Mouse (Mus musculus): ENCODE measurements around the gene Acbd6. TPM values are rescaled to one million over a fixed set of nuclear protein-coding genes. Genes with fewer than 3 reads are reported as not detected.

The Acbd6 gene
- polyA plus RNA-seq, 1 experiment from 2014 or later = 88.9 TPM

DNA sequence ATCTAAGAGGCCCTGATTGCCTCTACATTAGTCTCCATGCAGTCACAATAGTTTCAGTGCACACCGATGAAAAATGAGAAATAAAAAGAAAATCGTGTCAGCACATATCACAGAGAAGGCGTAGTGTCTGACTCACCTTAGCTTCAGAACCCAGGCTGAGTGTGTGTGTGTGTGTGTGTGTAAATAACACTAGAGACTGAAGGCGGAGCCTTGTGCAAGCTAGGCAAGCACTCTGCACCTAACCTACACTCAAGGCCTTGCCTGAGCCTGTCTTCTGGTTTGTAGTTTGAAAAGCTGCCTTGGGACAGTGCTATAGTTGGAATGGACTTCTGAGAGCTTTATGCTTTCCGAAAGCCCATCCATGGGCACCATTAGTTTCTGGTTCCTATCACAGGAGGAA lies 131.6 kb downstream of the Acbd6 start:
- H3K36me3 ChIP-seq = 0 out of 2 replicates have a peak, but pooled peaks cover 4% of the 10 kb centered on the region
- H3K9me3 ChIP-seq (replicated peaks) = no peaks in the 10 kb centered on the region
- no peak for DNase-seq (ENCODE audit: low spot score)
- no peaks in the 10 kb centered on the region for H3K27me3 ChIP-seq (ENCODE audit: low read depth, poor library complexity, severe bottlenecking)
- 95% methylated on average over 5 of the region's 5 CpGs for WGBS
- peaks cover 13% of the 10 kb centered on the region; the same call in 1 of the 2 replicates for H3K4me1 ChIP-seq
- H3K27ac ChIP-seq = no peak overlapping the region
- no peak overlapping the region for H3K4me3 ChIP-seq

DNA sequence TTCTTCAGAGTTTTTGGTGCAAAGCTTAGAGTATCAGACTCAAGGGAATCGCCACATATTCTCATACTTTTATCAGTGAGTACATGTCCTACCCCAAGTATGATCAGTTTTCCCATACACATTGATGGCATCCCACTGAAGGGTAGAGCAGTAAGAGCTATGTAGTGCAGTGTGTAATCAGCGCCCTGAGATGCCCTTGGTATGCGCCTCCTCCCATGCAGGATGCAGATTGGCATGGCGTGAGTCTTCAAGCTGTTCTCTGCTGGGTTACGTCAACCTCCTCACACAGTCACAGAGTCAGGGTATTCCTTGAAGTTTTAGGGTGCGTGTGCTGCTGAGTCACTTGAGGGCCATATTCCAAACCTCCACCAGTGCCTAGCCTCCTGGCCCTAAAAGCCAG lies 134.3 kb downstream of the Acbd6 start:
- Histone ChIP-seq H3K27me3 (ENCODE audit: low read depth, poor library complexity, severe bottlenecking) (no peaks in the 10 kb centered on the region), H3K4me3 (no peak overlapping the region), H3K36me3 (0 out of 2 replicates have a peak, but pooled peaks cover 4% of the 10 kb centered on the region), H3K4me1 (peaks cover 8% of the 10 kb centered on the region; the same call in 1 of the 2 replicates), H3K9me3 (replicated peaks) (no peaks in the 10 kb centered on the region), H3K27ac (no peak overlapping the region)
- no peak for DNase-seq (ENCODE audit: low spot score)
- WGBS = 91% methylated on average over 6 of the region's 6 CpGs

DNA sequence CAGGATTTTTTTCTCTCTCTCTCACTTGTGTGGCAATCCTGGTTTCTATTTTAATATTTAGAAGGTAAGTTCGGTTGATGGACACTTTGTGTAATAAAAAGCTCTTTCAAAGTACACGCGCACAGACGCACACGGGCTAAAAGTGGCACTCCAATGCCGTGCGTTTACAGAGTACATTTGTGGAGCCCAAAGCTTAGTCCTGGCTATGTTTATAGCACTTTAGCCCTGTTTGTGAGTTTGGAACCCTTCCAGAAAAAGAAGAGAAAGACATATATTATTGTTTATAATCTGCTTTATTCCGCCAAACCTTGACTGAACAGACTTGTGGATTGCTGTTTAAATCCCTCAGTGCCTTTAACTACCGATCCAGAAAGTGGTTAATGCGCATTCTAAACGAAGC lies 135.1 kb downstream of the Acbd6 start:
- H3K36me3 ChIP-seq = 0 out of 2 replicates have a peak, but pooled peaks cover 3% of the 10 kb centered on the region
- H3K4me3 ChIP-seq = no peak overlapping the region
- H3K27ac ChIP-seq = no peak overlapping the region; the same call in 1 of the 2 replicates
- no peaks in the 10 kb centered on the region for H3K9me3 ChIP-seq (replicated peaks)
- 92% methylated on average over 11 of the region's 11 CpGs for WGBS
- peaks cover 14% of the 10 kb centered on the region for H3K4me1 ChIP-seq
- H3K27me3 ChIP-seq (ENCODE audit: low read depth, poor library complexity, severe bottlenecking) = no peaks in the 10 kb centered on the region
- DNase-seq (ENCODE audit: low spot score) = no peak

DNA sequence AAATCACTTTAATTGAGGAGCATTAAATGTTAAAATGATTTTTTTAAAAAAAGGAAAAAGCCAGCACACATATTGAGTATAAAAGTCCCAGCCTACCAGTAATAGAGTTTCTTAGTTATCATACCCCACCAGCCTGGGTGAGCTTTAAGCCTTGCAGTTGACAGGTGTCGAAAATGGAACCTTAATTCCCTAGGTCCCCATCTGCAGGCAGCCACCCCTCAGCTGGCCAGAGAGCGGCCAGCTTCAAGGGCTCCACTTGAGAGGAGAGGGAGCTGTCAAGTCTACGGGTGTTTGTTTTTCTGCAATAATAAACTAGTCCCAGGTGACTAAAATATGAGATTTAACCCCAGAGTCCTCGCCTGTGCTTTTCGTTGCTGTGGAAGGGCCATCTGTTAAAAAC lies 135.5 kb downstream of the Acbd6 start:
- H3K27me3 ChIP-seq (ENCODE audit: low read depth, poor library complexity, severe bottlenecking) = no peaks in the 10 kb centered on the region
- DNase-seq (ENCODE audit: low spot score) = no peak
- WGBS = 64% methylated on average over 5 of the region's 5 CpGs
- no peak overlapping the region for H3K27ac ChIP-seq
- H3K4me1 ChIP-seq = peaks cover 18% of the 10 kb centered on the region
- H3K4me3 ChIP-seq = no peak overlapping the region
- no peaks in the 10 kb centered on the region for H3K9me3 ChIP-seq (replicated peaks)
- H3K36me3 ChIP-seq = no peaks in the 10 kb centered on the region

DNA sequence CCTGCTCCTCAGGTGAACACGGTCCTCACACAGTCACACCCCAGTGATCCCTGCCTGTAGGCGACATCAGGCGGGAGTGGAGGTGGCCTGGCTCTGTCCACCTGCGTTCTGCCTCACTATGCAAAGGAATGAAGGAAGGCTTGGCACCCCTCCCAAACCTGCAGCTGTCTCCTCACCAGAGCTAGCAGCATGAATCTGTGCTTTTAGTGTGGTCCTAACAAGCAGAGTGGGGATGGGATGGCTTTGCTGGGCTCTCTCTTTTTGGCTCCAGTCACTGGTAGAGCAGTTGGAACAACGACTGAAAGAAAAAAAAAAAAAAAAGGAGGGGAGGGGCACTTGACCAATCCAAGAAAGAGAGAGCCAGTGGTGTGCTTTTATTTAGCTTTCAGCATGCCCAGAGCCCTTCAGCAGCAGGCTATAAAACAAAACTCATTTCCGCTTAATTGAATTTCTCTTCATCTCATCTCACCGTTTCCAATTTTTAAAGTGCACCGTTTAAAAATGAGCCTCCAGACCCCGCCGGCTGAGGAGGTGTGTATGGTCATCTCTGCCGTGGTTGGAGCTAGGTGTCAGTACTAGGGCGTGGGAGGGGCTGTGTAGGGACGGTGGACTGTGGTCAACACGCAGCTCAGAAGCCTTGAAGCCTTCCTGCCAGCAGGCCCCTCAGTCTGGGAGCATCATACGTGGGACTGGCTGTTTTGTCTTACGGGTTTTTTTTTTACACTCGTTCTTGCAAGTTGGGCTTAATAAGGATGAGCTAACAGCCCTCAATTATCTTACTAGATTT lies 140.6 kb downstream of the Acbd6 start:
- H3K27me3 ChIP-seq (ENCODE audit: low read depth, poor library complexity, severe bottlenecking) = no peaks in the 10 kb centered on the region
- no peaks in the 10 kb centered on the region for H3K9me3 ChIP-seq (replicated peaks)
- H3K4me3 ChIP-seq = no peak overlapping the region
- no peaks in the 10 kb centered on the region for H3K36me3 ChIP-seq
- DNase-seq (ENCODE audit: low spot score) = no peak
- H3K27ac ChIP-seq = no peak overlapping the region; the same call in 1 of the 2 replicates
- peaks cover 18% of the 10 kb centered on the region for H3K4me1 ChIP-seq
- WGBS = 56% methylated on average over 17 of the region's 17 CpGs

DNA sequence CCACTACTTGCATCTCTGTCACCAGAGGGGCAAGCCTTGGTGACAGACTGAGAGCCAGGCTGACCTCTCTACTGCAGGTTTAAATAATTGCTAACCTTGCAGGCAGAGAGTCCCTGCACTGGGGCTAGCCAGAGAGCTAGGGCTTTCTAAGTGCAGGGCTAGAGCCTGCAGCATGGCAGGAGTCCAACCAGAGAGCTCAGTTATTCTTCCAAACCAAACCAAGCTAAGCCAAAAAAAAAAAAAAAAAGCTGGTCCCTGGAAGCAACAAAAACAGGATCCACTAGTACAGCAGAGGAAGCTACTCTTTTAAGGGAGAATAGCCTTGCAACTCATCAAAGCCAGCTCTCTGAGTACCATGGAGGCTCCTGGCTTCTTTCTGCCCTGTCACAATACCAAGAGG lies 143.0 kb downstream of the Acbd6 start:
- Histone ChIP-seq H3K4me1 (peaks cover 18% of the 10 kb centered on the region), H3K36me3 (no peaks in the 10 kb centered on the region), H3K27ac (no peak overlapping the region), H3K4me3 (no peak overlapping the region), H3K27me3 (ENCODE audit: low read depth, poor library complexity, severe bottlenecking) (no peaks in the 10 kb centered on the region), H3K9me3 (replicated peaks) (no peaks in the 10 kb centered on the region)
- no peak for DNase-seq (ENCODE audit: low spot score)

DNA sequence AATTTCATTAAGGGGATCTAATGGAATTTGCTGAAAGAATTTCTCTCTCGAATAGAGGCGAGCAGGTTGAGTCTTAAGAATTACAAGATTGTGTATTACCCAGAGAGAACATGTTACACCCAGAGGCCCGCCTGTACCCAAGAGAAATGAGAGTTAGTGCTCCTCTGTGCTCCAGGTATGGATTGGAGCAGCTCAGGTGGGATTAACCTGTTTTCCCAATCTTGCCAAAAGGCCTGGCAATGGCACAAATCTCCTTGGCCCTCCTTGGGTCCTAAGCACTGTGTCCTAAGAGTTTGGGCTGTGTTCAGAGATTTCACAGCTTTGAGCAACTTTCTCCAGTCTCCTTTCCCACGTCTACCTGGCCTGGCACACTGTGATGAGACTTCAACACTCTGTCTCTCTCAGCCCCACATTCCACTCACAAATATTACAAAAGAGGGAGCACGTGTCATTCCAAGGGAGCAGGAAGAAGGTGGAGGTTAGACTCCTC lies 145.3 kb downstream of the Acbd6 start:
- no peaks in the 10 kb centered on the region for H3K9me3 ChIP-seq (replicated peaks)
- H3K36me3 ChIP-seq = no peaks in the 10 kb centered on the region
- H3K4me1 ChIP-seq = peaks cover 11% of the 10 kb centered on the region
- no peak for DNase-seq (ENCODE audit: low spot score)
- H3K4me3 ChIP-seq = no peak overlapping the region
- H3K27ac ChIP-seq = no peak overlapping the region
- 91% methylated on average over 5 of the region's 5 CpGs for WGBS
- no peaks in the 10 kb centered on the region for H3K27me3 ChIP-seq (ENCODE audit: low read depth, poor library complexity, severe bottlenecking)

DNA sequence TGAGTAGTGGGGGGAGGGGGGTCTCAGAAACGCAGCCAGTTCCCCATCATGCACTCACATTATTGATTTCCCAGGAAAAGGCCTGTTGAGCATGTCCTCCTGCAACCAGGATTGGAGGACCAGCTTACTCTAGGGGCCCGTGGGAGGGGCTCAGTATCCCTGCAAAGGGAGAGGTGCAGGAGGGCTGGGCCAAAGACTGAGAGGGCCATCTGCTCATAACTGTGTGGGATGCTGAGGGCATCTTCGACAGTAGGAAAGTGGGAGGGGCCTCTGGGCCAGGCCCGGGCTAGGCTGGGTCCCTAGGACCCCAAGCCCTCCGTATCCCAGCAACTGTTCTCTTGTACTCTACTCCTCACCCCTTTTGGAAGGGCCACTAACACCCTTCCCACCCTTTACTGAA lies 146.3 kb downstream of the Acbd6 start:
- H3K4me1 ChIP-seq = peaks cover 3% of the 10 kb centered on the region
- DNase-seq (ENCODE audit: low spot score) = no peak
- no peaks in the 10 kb centered on the region for H3K36me3 ChIP-seq
- no peak overlapping the region for H3K4me3 ChIP-seq
- WGBS = 54% methylated on average over 5 of the region's 5 CpGs
- no peaks in the 10 kb centered on the region for H3K9me3 ChIP-seq (replicated peaks)
- no peaks in the 10 kb centered on the region for H3K27me3 ChIP-seq (ENCODE audit: low read depth, poor library complexity, severe bottlenecking)
- H3K27ac ChIP-seq = no peak overlapping the region

DNA sequence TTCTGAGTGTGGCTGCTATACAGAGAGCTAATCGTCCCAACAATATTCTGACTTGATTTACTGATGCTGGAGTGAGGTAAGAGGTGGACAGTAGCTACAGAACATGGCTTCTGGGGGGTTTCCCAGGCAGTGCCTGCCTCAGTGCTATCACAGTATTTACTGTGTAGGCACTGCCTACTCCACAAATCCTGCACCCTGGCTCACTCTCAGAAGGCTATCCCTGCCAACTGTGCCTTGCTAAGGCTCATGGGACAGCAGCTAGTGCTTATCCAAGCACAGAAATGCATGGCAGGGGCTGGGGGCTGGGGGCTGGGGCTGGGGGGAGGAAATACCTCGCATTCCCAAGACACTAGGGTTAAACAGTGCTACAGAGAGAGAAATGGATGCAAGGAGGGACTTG lies 155.4 kb downstream of the Acbd6 start:
- H3K9me3 ChIP-seq (replicated peaks) = no peaks in the 10 kb centered on the region
- 64% methylated on average over 2 of the region's 2 CpGs for WGBS
- H3K27me3 ChIP-seq (ENCODE audit: low read depth, poor library complexity, severe bottlenecking) = peaks cover 17% of the 10 kb centered on the region
- no peak overlapping the region for H3K4me3 ChIP-seq
- H3K36me3 ChIP-seq = no peaks in the 10 kb centered on the region
- no peaks in the 10 kb centered on the region for H3K4me1 ChIP-seq
- H3K27ac ChIP-seq = no peak overlapping the region
- no peak for DNase-seq (ENCODE audit: low spot score)

DNA sequence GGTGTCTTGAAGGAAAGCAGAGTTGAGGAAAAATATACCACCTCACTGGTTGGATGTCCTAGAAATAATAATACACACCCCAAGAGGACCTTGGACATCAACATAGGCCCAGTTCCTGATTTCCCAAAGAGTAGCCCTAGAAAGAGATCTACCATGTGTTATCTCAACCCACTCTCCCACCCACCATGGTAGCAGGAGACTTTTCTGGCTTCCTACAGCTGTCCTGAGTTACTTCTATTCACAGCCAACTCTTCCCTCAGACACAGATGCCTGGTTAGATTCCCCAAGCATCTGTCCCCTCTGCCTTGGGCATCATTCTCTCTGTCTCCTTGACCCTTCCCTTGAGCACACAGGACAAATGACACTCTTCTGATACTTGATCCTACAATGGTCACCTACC lies 157.4 kb downstream of the Acbd6 start:
- DNase-seq (ENCODE audit: low spot score) = no peak
- H3K27ac ChIP-seq = no peak overlapping the region
- H3K27me3 ChIP-seq (ENCODE audit: low read depth, poor library complexity, severe bottlenecking) = peaks cover 20% of the 10 kb centered on the region
- H3K36me3 ChIP-seq = no peaks in the 10 kb centered on the region
- no peak overlapping the region for H3K4me3 ChIP-seq
- no peaks in the 10 kb centered on the region for H3K9me3 ChIP-seq (replicated peaks)
- H3K4me1 ChIP-seq = no peaks in the 10 kb centered on the region

DNA sequence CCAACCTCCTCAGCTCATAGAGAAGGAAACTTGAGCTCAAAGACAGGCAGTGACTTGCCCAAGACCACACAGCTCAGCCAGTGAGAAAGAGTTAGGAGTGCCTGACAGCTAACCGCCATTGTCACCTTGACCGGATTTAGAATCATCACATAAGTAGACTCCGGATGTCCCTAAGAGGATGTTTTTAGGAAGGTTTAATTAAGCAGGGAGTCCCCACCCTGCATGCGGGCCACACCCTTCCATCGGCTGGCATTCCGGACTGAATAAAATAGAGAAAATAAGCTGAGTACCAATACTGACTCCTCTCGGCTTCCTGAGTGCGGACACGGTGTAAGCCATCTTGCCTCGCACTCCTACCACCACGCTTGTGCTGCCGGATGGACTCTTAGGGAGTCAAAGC lies 159.4 kb downstream of the Acbd6 start:
- Histone ChIP-seq H3K36me3 (no peaks in the 10 kb centered on the region), H3K4me1 (peaks cover under 1% of the 10 kb centered on the region; the same call in 1 of the 2 replicates), H3K4me3 (no peak overlapping the region), H3K27me3 (ENCODE audit: low read depth, poor library complexity, severe bottlenecking) (peaks cover 27% of the 10 kb centered on the region), H3K27ac (no peak overlapping the region), H3K9me3 (replicated peaks) (no peaks in the 10 kb centered on the region)
- WGBS = 96% methylated on average over 12 of the region's 12 CpGs
- no peak for DNase-seq (ENCODE audit: low spot score)

DNA sequence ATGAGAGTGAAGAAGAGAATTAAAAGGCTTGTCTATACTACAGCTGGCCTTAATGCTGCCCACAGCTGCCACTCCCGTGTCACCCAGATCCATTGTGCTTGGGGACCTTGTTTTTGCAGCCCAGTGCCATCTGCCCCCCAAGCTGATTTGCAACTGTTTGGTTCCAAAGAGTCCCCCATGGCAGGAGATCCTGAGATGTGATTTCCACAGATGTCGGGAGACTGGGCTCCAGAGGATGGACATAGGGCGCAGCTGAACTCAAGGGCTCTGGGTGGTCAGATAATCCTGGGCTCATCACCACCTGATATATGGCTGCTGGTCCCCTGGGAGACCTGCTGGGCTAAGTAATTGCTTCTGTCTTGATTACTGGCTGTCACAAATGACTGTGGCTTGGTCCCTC lies 160.9 kb downstream of the Acbd6 start:
- no peak for DNase-seq (ENCODE audit: low spot score)
- Histone ChIP-seq H3K4me1 (peaks cover 8% of the 10 kb centered on the region), H3K9me3 (replicated peaks) (no peaks in the 10 kb centered on the region), H3K36me3 (no peaks in the 10 kb centered on the region), H3K27ac (no peak overlapping the region), H3K27me3 (ENCODE audit: low read depth, poor library complexity, severe bottlenecking) (peaks cover 43% of the 10 kb centered on the region), H3K4me3 (no peak overlapping the region)
- 79% methylated on average over 3 of the region's 3 CpGs for WGBS

DNA sequence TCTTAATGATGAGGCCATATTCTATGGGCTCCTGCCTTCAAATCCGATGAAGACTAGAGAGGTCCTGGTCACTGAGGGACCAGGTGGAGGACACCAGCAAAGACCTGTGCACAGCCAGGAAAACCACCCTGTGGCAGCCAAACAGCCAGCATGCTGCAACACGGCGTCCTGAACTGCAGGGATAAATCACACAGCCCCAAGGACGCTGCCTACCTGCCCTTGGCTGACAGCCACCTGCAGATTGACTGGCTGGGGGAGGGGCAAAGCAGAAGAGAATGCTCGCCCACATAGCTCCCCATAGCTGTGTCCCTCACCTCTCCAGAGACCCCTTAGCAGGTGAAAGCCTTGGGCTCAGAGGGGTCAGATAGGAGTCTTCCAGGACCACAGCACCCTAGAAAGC lies 162.1 kb downstream of the Acbd6 start:
- no peaks in the 10 kb centered on the region for H3K9me3 ChIP-seq (replicated peaks)
- H3K4me1 ChIP-seq = peaks cover 8% of the 10 kb centered on the region
- 48% methylated on average over 5 of the region's 5 CpGs for WGBS
- no peak overlapping the region for H3K27ac ChIP-seq
- peaks cover 51% of the 10 kb centered on the region for H3K27me3 ChIP-seq (ENCODE audit: low read depth, poor library complexity, severe bottlenecking)
- no peaks in the 10 kb centered on the region for H3K36me3 ChIP-seq
- no peak for DNase-seq (ENCODE audit: low spot score)
- H3K4me3 ChIP-seq = no peak overlapping the region

Measured in limb, embryonic 10.5 days (tissue).